In genomic region chr15:79473042-79473441, GRCm38 (mm10) we compare ENCODE assay signal across 18 mouse cellular contexts. TPM values are rescaled to one million over a fixed set of nuclear protein-coding genes. Genes with fewer than 3 reads are reported as not detected.
DNase-seq lines count a peak whose midpoint lies in the region; ATAC-seq and TF ChIP-seq lines count a peak whose summit lies in the region.
"Had no signal": no experiment of that assay in that cellular context is flagged by ENCODE, and none has a peak within 500 bp of the region (broad histone marks: within the 10 kb centered on the region; RNA-seq: fewer than 3 reads in every experiment).

No protein-coding gene starts in this region.

- H3K27me3 ChIP-seq in liver, postnatal 0 days (ENCODE audit: insufficient read depth, low read length) = no peaks in the 10 kb centered on the region
- H3K27me3 ChIP-seq in liver, embryonic 11.5 days (replicated peaks; ENCODE audit: control insufficient read depth, insufficient read depth, low read length) = no peaks in the 10 kb centered on the region; the same call in 1 of the 2 replicates
- H3K27me3 ChIP-seq: neural tube, embryonic 13.5 days; Patski had no signal

- TF ChIP-seq CTCF in gastrocnemius, adult 2 months (IDR thresholded peaks at IDR 0.05) = peak; percentile 46
- TF ChIP-seq CTCF in liver, postnatal 0 days (IDR thresholded peaks at IDR 0.05; ENCODE audit: low read depth) = peak; percentile 36
- 0 out of 2 replicates have a peak, but pooled peaks have one; percentile 12 for TF ChIP-seq CTCF in brain, embryonic 14.5 days (IDR thresholded peaks at IDR 0.05; ENCODE audit: borderline replicate concordance, extremely low read depth, insufficient read depth, insufficient read length)

- no peak for TF ChIP-seq EP300 in liver, postnatal 0 days (IDR thresholded peaks at IDR 0.05; ENCODE audit: low read depth)

- intact Hi-C loops in gastrocnemius, adult 2 months (cut with DNase I) = no loop called here

- no peak overlapping the region for H3K27ac ChIP-seq in gastrocnemius, adult 2 months
- H3K27ac ChIP-seq in liver, postnatal 0 days (ENCODE audit: low read depth) = no peak overlapping the region
- no peak overlapping the region for H3K27ac ChIP-seq in liver, embryonic 11.5 days (ENCODE audit: low read depth, low read length)
- H3K27ac ChIP-seq: limb, embryonic 15.5 days; neural tube, embryonic 13.5 days had no signal

- DNase-seq in gastrocnemius, adult 2 months = no peak
- no peak for DNase-seq in gastrocnemius, adult 18-20 months (ENCODE audit: low spot score)
- DNase-seq in liver, postnatal 0 days = no peak
- no peak for DNase-seq in liver, embryonic 11.5 days (ENCODE audit: low spot score)
- DNase-seq in B cell, adult 2 months = peak; percentile 39 to 41
- no peak for DNase-seq in brain, embryonic 14.5 days (ENCODE audit: low read depth)
- DNase-seq in yolk sac, embryonic 10.5 days (ENCODE audit: low spot score) = no peak
- DNase-seq in adrenal gland, postnatal 4 days (ENCODE audit: low spot score in 2 of 2) = no peak
- DNase-seq: cerebellum, adult 9-11 months; gastrocnemius, postnatal 14 days; heart, postnatal 4 days; kidney, adult 18-20 months had no signal

- H3K9me3 ChIP-seq in liver, postnatal 0 days (ENCODE audit: low read length) = no peaks in the 10 kb centered on the region
- H3K9me3 ChIP-seq in liver, embryonic 11.5 days (ENCODE audit: control insufficient read depth, low read length) = peaks cover 3% of the 10 kb centered on the region; the same call in 1 of the 2 replicates
- H3K9me3 ChIP-seq: limb, embryonic 15.5 days; neural tube, embryonic 13.5 days had no signal

- no peaks in the 10 kb centered on the region for H3K36me3 ChIP-seq in liver, postnatal 0 days (replicated peaks; ENCODE audit: insufficient read depth, low read length)
- H3K36me3 ChIP-seq in liver, embryonic 11.5 days (ENCODE audit: control insufficient read depth, insufficient read depth, low read length) = no peaks in the 10 kb centered on the region
- H3K36me3 ChIP-seq: limb, embryonic 15.5 days; neural tube, embryonic 13.5 days had no signal

- H3K4me2 ChIP-seq in liver, postnatal 0 days (ENCODE audit: low read depth, low read length) = no peak overlapping the region
- H3K4me2 ChIP-seq in liver, embryonic 11.5 days = no peak overlapping the region
- H3K4me2 ChIP-seq: heart, embryonic 11.5 days; limb, embryonic 15.5 days; neural tube, embryonic 13.5 days had no signal

- WGBS in liver, postnatal 0 days (ENCODE audit: insufficient replicate concordance) = 79% methylated on average over 5 of the region's 5 CpGs
- WGBS in liver, embryonic 11.5 days = 77% methylated on average over 5 of the region's 5 CpGs

- no peak for TF ChIP-seq POLR2A in brain, embryonic 14.5 days (IDR thresholded peaks at IDR 0.05; ENCODE audit: borderline replicate concordance, extremely low read depth, insufficient read depth, insufficient read length, poor library complexity, severe bottlenecking)

- H3K4me3 ChIP-seq in gastrocnemius, adult 2 months = no peak overlapping the region
- no peak overlapping the region for H3K4me3 ChIP-seq in liver, postnatal 0 days (ENCODE audit: low read depth, low read length)
- H3K4me3 ChIP-seq in liver, embryonic 11.5 days (ENCODE audit: low read depth, low read length) = no peak overlapping the region
- H3K4me3 ChIP-seq: limb, embryonic 15.5 days; neural tube, embryonic 13.5 days had no signal

- H3K4me1 ChIP-seq in liver, postnatal 0 days (ENCODE audit: insufficient read depth) = no peaks in the 10 kb centered on the region
- H3K4me1 ChIP-seq in liver, embryonic 11.5 days (replicated peaks; ENCODE audit: control insufficient read depth, insufficient read depth, low read length) = no peaks in the 10 kb centered on the region

- ATAC-seq in liver, postnatal 0 days = no peak
- ATAC-seq in liver, embryonic 11.5 days (replicated peaks; ENCODE audit: low FRiP score) = no peak
- ATAC-seq: forebrain, embryonic 16.5 days; midbrain, embryonic 16.5 days; Patski had no signal

- H3K9ac ChIP-seq in liver, postnatal 0 days (replicated peaks) = no peak overlapping the region
- H3K9ac ChIP-seq in liver, embryonic 11.5 days (ENCODE audit: low read depth, low read length) = no peak overlapping the region
- H3K9ac ChIP-seq: limb, embryonic 15.5 days; neural tube, embryonic 13.5 days had no signal

RNA-seq across cellular contexts. Expression of gene Csnk1e, which starts 17.7 kb away (rescaled TPM):
- total RNA-seq in gastrocnemius, adult 2 months (2021) = 10 to 100 TPM; 41.8 to 61.4 TPM
- total RNA-seq in gastrocnemius, adult 18-20 months (2021) = 10 to 100 TPM; 45.4 to 48.0 TPM
- polyA plus RNA-seq in liver, postnatal 0 days (2015; fragmentation: Nextera tagmentation; extraction: Ambion mirVana) = 7.5 and 8.9 TPM in 2 replicates
- polyA plus RNA-seq in liver, embryonic 11.5 days (2014; fragmentation: Nextera tagmentation; extraction: Ambion mirVana) = 39.2 and 42.5 TPM in 2 replicates
- 403 and 452 TPM in 2 replicates for polyA plus RNA-seq in brain, embryonic 14.5 days (2012; rRNA removed)
- total RNA-seq in adrenal gland, postnatal 4 days (2021) = 100 to 1,000 TPM; 108 to 111 TPM

RNA-seq across cellular contexts. Expression of gene Kcnj4, which starts 32.0 kb away (rescaled TPM):
- under 1 TPM in 1 of 2 experiments, not detected in 1; 0.10 TPM for total RNA-seq in gastrocnemius, adult 2 months (2021)
- not detected for total RNA-seq in gastrocnemius, adult 18-20 months (2021)
- not detected in 2 replicates for polyA plus RNA-seq in liver, postnatal 0 days (2015; fragmentation: Nextera tagmentation; extraction: Ambion mirVana)
- not detected in 2 replicates for polyA plus RNA-seq in liver, embryonic 11.5 days (2014; fragmentation: Nextera tagmentation; extraction: Ambion mirVana)
- polyA plus RNA-seq in brain, embryonic 14.5 days (2012; rRNA removed) = 0.30 and 0.68 TPM in 2 replicates
- under 1 TPM; 0.22 to 0.28 TPM for total RNA-seq in adrenal gland, postnatal 4 days (2021)
- polyA plus RNA-seq: heart, embryonic 11.5 days; limb, embryonic 15.5 days; midbrain, embryonic 16.5 days; neural tube, embryonic 13.5 days had no signal

RNA-seq across cellular contexts. Expression of gene Kdelr3, which starts 43.2 kb away (rescaled TPM):
- total RNA-seq in gastrocnemius, adult 2 months (2021) = 1 to 10 TPM; 1.9 to 3.7 TPM
- 1 to 10 TPM; 1.3 to 2.0 TPM for total RNA-seq in gastrocnemius, adult 18-20 months (2021)
- polyA plus RNA-seq in liver, postnatal 0 days (2015; fragmentation: Nextera tagmentation; extraction: Ambion mirVana) = 3.4 and 3.5 TPM in 2 replicates
- 9.0 and 10.8 TPM in 2 replicates for polyA plus RNA-seq in liver, embryonic 11.5 days (2014; fragmentation: Nextera tagmentation; extraction: Ambion mirVana)
- polyA plus RNA-seq in brain, embryonic 14.5 days (2012; rRNA removed) = 8.7 and 11.3 TPM in 2 replicates
- total RNA-seq in adrenal gland, postnatal 4 days (2021) = 10 to 100 TPM; 13.0 to 13.2 TPM

Comparison
In these comparisons a context has a peak if more than half of its experiments do, and no peak if none do; other contexts are left out.
1. DNase-seq: peak in B cell, adult 2 months (2 of 2); none in gastrocnemius, adult 2 months (single experiment), gastrocnemius, adult 18-20 months (single experiment), liver, postnatal 0 days (single experiment), liver, embryonic 11.5 days (single experiment), brain, embryonic 14.5 days (single experiment), yolk sac, embryonic 10.5 days (single experiment) and adrenal gland, postnatal 4 days (0 of 2).
2. Peak in every context shown above with its lines, with median percentiles within 50 percentile points of each other: CTCF ChIP-seq.